9 mouse cellular contexts compared by ENCODE assay signal in the genomic region with DNA sequence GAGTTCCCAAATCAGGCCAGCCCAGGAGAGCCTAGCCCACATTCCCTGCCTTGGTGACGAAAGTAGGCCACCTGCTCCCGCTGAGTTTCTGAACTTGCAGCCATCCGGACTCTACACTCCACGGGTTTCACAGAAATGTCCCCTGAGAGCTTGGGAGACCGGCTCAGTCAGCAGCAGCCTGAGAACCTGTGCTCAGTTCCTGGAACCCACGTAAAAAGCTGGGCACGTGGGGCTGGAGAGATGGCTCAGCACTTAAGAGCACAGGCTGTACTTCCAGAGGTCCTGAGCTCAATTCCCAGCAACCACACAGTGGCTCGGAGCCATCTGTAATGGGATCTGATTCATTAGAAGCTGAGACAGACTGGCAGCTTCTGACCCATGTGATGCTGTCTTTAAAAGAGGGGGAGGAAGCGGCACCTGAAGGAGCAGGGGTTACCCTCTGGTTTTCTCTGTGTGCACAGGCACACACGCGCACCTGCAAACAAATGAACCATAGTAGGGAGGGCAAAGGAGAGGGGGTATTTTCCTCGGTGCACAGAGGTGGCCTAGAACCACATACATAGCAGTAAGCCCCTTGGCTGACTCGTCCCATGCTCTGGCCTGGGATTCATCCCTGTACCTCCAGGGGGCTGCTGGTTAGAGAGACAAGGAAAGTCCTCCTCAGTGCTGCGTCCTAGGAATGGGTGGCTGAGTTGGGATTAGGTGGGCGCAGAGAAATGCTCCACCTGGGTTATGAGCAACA.
DNase-seq lines count a peak whose midpoint lies in the region; ATAC-seq and TF ChIP-seq lines count a peak whose summit lies in the region.
"Had no signal": no experiment of that assay in that cellular context is flagged by ENCODE, and none has a peak within 500 bp of the region (broad histone marks: within the 10 kb centered on the region; RNA-seq: fewer than 3 reads in every experiment).

No protein-coding gene starts in this region.

- H3K27me3 ChIP-seq in midbrain, embryonic 11.5 days (ENCODE audit: control insufficient read depth, insufficient read depth, low read length): no peaks in the 10 kb centered on the region
- no peaks in the 10 kb centered on the region for H3K27me3 ChIP-seq in midbrain, embryonic 16.5 days (ENCODE audit: control insufficient read depth, insufficient read depth, low read depth, low read length)
- no peaks in the 10 kb centered on the region for H3K27me3 ChIP-seq in hindbrain, embryonic 16.5 days (replicated peaks; ENCODE audit: control insufficient read depth, insufficient read depth, low read length)
- H3K27me3 ChIP-seq in thymus, adult 2 months (ENCODE audit: control insufficient read depth, insufficient read depth, low read length): no peaks in the 10 kb centered on the region

- 69% methylated on average over 15 of the region's 15 CpGs for WGBS in midbrain, embryonic 11.5 days
- 58% methylated on average over 15 of the region's 15 CpGs for WGBS in midbrain, embryonic 16.5 days
- WGBS in hindbrain, embryonic 16.5 days: 65% methylated on average over 15 of the region's 15 CpGs
- 51% methylated on average over 15 of the region's 15 CpGs for WGBS in thymus, adult 2 months

- H3K9me3 ChIP-seq in midbrain, embryonic 11.5 days (ENCODE audit: control insufficient read depth, low read length): no peaks in the 10 kb centered on the region; the same call in 1 of the 2 replicates
- H3K9me3 ChIP-seq in midbrain, embryonic 16.5 days (replicated peaks; ENCODE audit: control insufficient read depth, low read length, poor library complexity, severe bottlenecking): no peaks in the 10 kb centered on the region; the same call in 1 of the 2 replicates
- H3K9me3 ChIP-seq in hindbrain, embryonic 16.5 days (ENCODE audit: control insufficient read depth, low read length): no peaks in the 10 kb centered on the region

- H3K36me3 ChIP-seq in midbrain, embryonic 11.5 days (ENCODE audit: control insufficient read depth, insufficient read depth, low read length): no peaks in the 10 kb centered on the region
- no peaks in the 10 kb centered on the region for H3K36me3 ChIP-seq in midbrain, embryonic 16.5 days (ENCODE audit: control insufficient read depth, insufficient read depth, low read length)
- H3K36me3 ChIP-seq in hindbrain, embryonic 16.5 days (ENCODE audit: control insufficient read depth, insufficient read depth, low read length): no peaks in the 10 kb centered on the region
- no peaks in the 10 kb centered on the region for H3K36me3 ChIP-seq in thymus, adult 2 months (ENCODE audit: control insufficient read depth, insufficient read depth, low read length)

- ATAC-seq in midbrain, embryonic 11.5 days (ENCODE audit: low FRiP score): peak; percentile 58; the same call in 1 of the 2 replicates
- no peak for ATAC-seq in midbrain, embryonic 16.5 days
- 0 out of 2 replicates have a peak, but pooled peaks have one; percentile 19 for ATAC-seq in hindbrain, embryonic 16.5 days
- ATAC-seq in activated CD4-positive, CD25-positive, alpha-beta regulatory T cell, adult 4 months: no peak
- ATAC-seq: intestine, embryonic 16.5 days had no signal

- TF ChIP-seq CTCF in thymus, adult 2 months (IDR thresholded peaks at IDR 0.05; ENCODE audit: borderline replicate concordance, control insufficient read depth, extremely low read depth, insufficient read depth, low read length, poor library complexity): no peak

- peak; percentile 58 to 70 for DNase-seq in adrenal gland, adult (ENCODE audit: inconsistent age in 2 of 2, low spot score in 1 of 2)
- no peak for DNase-seq in adrenal gland, adult 2 months
- DNase-seq in midbrain, embryonic 11.5 days (ENCODE audit: low spot score, missing footprints): peak; percentile 81
- DNase-seq in thymus, adult 2 months: peak; percentile 37
- no peak for DNase-seq in natural killer cell, adult 2 months (ENCODE audit: low spot score in 2 of 2)

- H3K4me3 ChIP-seq in midbrain, embryonic 11.5 days (ENCODE audit: low read depth, low read length): no peak overlapping the region
- no peak overlapping the region for H3K4me3 ChIP-seq in midbrain, embryonic 16.5 days (ENCODE audit: low read depth, low read length)
- no peak overlapping the region for H3K4me3 ChIP-seq in hindbrain, embryonic 16.5 days (ENCODE audit: low read length)
- no peak overlapping the region for H3K4me3 ChIP-seq in thymus, adult 2 months (ENCODE audit: control insufficient read depth, insufficient read depth, low read length)

- no peak overlapping the region for H3K9ac ChIP-seq in midbrain, embryonic 11.5 days (ENCODE audit: low read length)
- no peak overlapping the region for H3K9ac ChIP-seq in midbrain, embryonic 16.5 days (ENCODE audit: low read depth, low read length)
- no peak overlapping the region for H3K9ac ChIP-seq in hindbrain, embryonic 16.5 days (ENCODE audit: low read depth, low read length)

- H3K4me2 ChIP-seq in midbrain, embryonic 11.5 days: no peak overlapping the region
- no peak overlapping the region for H3K4me2 ChIP-seq in midbrain, embryonic 16.5 days (ENCODE audit: low read length)
- H3K4me2 ChIP-seq in hindbrain, embryonic 16.5 days (ENCODE audit: low read length): no peak overlapping the region

- no peak overlapping the region for H3K27ac ChIP-seq in midbrain, embryonic 11.5 days (ENCODE audit: low read depth, low read length)
- no peak overlapping the region for H3K27ac ChIP-seq in midbrain, embryonic 16.5 days (ENCODE audit: low read length)
- peak overlapping the region; percentile 29; the same call in 1 of the 2 replicates for H3K27ac ChIP-seq in hindbrain, embryonic 16.5 days (ENCODE audit: low read depth, low read length)
- H3K27ac ChIP-seq in thymus, adult 2 months (ENCODE audit: control insufficient read depth, insufficient read depth, low read length): no peak overlapping the region

- TF ChIP-seq POLR2A in thymus, adult 2 months (IDR thresholded peaks at IDR 0.05; ENCODE audit: control insufficient read depth, extremely low read depth, insufficient read depth, low read length, poor library complexity): no peak

- no peaks in the 10 kb centered on the region for H3K4me1 ChIP-seq in midbrain, embryonic 11.5 days (ENCODE audit: control insufficient read depth, insufficient read depth, low read length)
- peaks cover 16% of the 10 kb centered on the region for H3K4me1 ChIP-seq in midbrain, embryonic 16.5 days (ENCODE audit: control insufficient read depth, insufficient read depth, low read length)
- peaks cover 27% of the 10 kb centered on the region for H3K4me1 ChIP-seq in hindbrain, embryonic 16.5 days (ENCODE audit: control insufficient read depth, insufficient read depth, low read depth, low read length)
- peaks cover 37% of the 10 kb centered on the region for H3K4me1 ChIP-seq in thymus, adult 2 months (replicated peaks; ENCODE audit: control insufficient read depth, insufficient read depth, low read length)

Comparison
In these comparisons a context has a peak if more than half of its experiments do, and no peak if none do; other contexts are left out.
1. DNase-seq: peak in adrenal gland, adult (2 of 2), midbrain, embryonic 11.5 days (single experiment) and thymus, adult 2 months (single experiment); none in adrenal gland, adult 2 months (single experiment) and natural killer cell, adult 2 months (0 of 2).
2. ATAC-seq: peak in midbrain, embryonic 11.5 days (single experiment) and hindbrain, embryonic 16.5 days (single experiment); none in midbrain, embryonic 16.5 days (single experiment) and activated CD4-positive, CD25-positive, alpha-beta regulatory T cell, adult 4 months (single experiment).